Mouse (Mus musculus) ES-Bruce4 (cell line): ENCODE results near the gene 1190005I06Rik. TPM values are rescaled to one million over a fixed set of nuclear protein-coding genes. Genes with fewer than 3 reads are reported as not detected.
"Not testable (repeated sequence)": the region's sequence is repeated elsewhere in the genome, so short reads cannot be mapped to it uniquely, and the experiment has no call there.

Experiments used
- H3K27ac ChIP-seq: 2 replicates; pipeline ENCODE4 v1.5.1; 2012; ENCODE audit warnings: low read length, inconsistent platforms; ENCODE audit not compliant: insufficient read depth
- H3K27me3 ChIP-seq: 2 replicates; pipeline ENCODE4 v1.6.1; 2012; ENCODE audit warnings: mild to moderate bottlenecking, low read length, inconsistent platforms; ENCODE audit not compliant: control insufficient read depth, poor library complexity, insufficient read depth, severe bottlenecking
- H3K36me3 ChIP-seq: 2 replicates; pipeline ENCODE4 v1.6.1; 2012; ENCODE audit warnings: inconsistent platforms, mild to moderate bottlenecking, low read length, moderate library complexity; ENCODE audit not compliant: control insufficient read depth, poor library complexity, insufficient read depth, severe bottlenecking
- H3K4me1 ChIP-seq: one replicate; pipeline ENCODE4 v1.8.1; 2011; ENCODE audit warnings: low read length; ENCODE audit not compliant: control insufficient read depth, insufficient read depth
- H3K4me3 ChIP-seq: 2 replicates; pipeline ENCODE4 v1.5.1; 2011; ENCODE audit warnings: low read depth, mild to moderate bottlenecking, low read length
- H3K9ac ChIP-seq: 2 replicates; pipeline ENCODE4 v1.6.1; 2012; ENCODE audit warnings: low read depth, mild to moderate bottlenecking, inconsistent platforms; ENCODE audit not compliant: poor library complexity, severe bottlenecking
- H3K9me3 ChIP-seq: replicated peaks from 2 replicates; pipeline ENCODE4 v1.6.1; 2012; ENCODE audit warnings: mild to moderate bottlenecking, low read length, inconsistent platforms; ENCODE audit not compliant: control insufficient read depth, poor library complexity, insufficient read depth, severe bottlenecking
- CTCF ChIP-seq: IDR thresholded peaks from one replicate; pipeline ENCODE4 v1.8.1; 2011; ENCODE audit warnings: low read depth, low read length
- EP300 ChIP-seq: IDR thresholded peaks from 2 replicates; pipeline ENCODE4 v1.6.1; 2011; ENCODE audit warnings: low read depth, low read length; ENCODE audit not compliant: insufficient read depth
- POLR2A ChIP-seq: IDR thresholded peaks from one replicate; pipeline ENCODE4 v1.8.1; 2011; ENCODE audit warnings: low read length; ENCODE audit not compliant: insufficient read depth
- polyA plus RNA-seq: library from polyadenylated mRNA; stranded (reverse); fragments of >200 nt; gene quantifications from 2 replicates; pipeline ENCODE4 v1.2.4, GENCODE M21; 2011; ENCODE audit warnings: low read depth; ENCODE audit not compliant: missing spikeins, insufficient read depth, insufficient read length

Gene 1190005I06Rik
- polyA plus RNA-seq, 1 experiment = 12.4 TPM

DNA sequence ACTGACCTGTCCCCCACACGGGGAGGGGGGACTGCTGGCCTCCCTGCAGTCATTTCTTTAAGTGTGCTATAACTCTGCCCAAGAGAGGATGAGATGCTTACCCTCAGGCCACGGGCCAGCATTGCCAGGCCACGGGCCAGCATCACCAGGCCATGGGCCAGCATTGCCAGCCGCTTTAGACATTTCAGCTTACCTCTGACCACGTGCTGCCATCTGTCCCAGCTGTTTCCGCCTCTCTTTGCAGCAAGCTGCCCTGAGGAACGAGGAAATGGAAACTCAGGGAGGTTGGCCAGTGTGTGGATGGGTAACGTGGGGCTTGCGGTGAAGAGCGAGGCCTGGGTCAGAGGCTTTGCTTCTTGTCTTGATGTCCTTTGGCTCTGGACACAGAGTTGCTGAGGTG, 33.7 kb upstream of the 1190005I06Rik start:
- TF ChIP-seq POLR2A (no peak), EP300 (no peak), CTCF (no peak)
- Histone ChIP-seq H3K9me3 (no peaks in the 10 kb centered on the region), H3K27ac (no peak overlapping the region), H3K4me3 (no peak overlapping the region), H3K9ac (no peak overlapping the region), H3K27me3 (no peaks in the 10 kb centered on the region), H3K4me1 (no peaks in the 10 kb centered on the region), H3K36me3 (no peaks in the 10 kb centered on the region)

DNA sequence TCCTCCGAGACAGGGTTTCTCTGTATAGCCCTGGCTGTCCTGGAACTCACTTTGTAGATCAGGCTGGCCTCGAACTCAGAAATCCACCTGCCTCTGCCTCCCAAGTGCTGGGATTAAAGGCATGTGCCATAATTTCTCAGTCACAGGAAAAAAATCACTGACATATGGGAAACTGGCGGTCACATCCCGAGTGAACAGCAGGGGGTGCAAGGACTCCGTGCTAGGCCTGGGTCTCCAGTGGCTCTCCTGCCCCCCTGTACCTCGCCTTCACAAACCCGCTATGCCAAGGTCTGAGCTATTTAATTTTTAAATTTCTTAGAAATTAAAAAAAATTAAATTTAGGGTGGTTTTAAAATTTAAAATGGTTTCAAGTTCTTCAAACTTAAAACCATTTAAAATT, 33.0 kb upstream of the 1190005I06Rik start:
- H3K4me3 ChIP-seq, H3K36me3 ChIP-seq, H3K9me3 ChIP-seq, H3K27me3 ChIP-seq, H3K27ac ChIP-seq, H3K9ac ChIP-seq, H3K4me1 ChIP-seq: not testable (repeated sequence)
- peak; percentile 56 for TF ChIP-seq CTCF

DNA sequence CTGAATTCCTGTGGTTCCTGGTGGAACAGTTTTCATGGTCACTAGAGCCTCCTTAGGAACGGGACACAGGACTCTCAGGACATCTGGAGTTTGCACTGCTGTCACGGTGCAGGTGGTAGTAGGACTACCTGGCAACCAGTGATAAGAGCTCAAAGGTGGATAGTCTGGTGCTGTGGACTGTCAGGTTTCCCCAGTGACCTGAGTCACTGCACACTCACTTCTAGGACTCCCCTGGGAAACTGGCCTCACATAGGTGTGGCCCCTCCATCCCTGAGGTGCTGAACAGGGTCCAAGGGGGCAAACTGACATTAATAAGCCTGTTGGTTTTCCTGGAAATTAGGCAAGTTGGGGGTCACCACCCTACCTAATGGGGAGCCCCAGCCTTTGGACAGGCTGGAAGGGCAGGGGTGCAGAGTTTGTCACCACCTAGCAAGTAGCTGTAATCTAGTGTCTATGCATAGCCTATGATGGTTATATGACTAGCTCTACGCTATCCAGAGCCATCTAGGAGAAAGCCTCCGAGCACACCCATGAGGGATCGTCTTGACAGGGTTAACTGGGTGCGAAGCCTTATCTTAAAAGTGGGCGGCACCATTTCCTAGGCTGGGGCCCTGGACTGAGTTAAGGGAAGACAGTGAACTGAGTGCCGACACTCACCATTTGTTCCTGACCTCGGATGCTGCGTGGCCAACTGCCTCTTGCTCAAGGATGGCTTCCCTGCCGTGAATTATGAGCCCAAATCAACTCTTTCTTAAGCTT, 32.4 kb upstream of the 1190005I06Rik start:
- Histone ChIP-seq H3K9me3 (no peaks in the 10 kb centered on the region), H3K9ac (no peak overlapping the region), H3K4me1 (no peaks in the 10 kb centered on the region), H3K36me3 (no peaks in the 10 kb centered on the region), H3K27ac (no peak overlapping the region), H3K27me3 (no peaks in the 10 kb centered on the region), H3K4me3 (no peak overlapping the region)
- TF ChIP-seq POLR2A (no peak), CTCF (no peak), EP300 (no peak)

DNA sequence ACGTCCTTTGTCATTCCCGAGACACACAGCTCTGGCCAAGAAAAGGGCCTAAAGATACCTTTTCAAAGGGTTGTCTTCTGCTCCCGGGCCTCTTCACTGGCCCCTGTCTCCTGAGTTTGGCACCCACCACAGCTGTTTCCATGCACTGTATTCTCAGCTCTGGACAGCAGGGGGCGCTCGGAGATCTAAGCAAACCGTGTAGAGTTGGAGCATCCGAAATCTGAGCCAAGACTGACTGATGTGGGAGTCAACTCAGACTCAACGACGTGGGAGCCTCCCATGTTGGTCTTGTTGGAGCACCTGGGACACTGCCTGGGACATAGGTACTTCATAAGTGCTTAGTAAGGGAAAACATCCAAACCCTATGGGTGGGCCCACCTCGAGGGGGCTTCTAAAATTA, 31.0 kb upstream of the 1190005I06Rik start:
- no peak overlapping the region for H3K9ac ChIP-seq
- H3K9me3 ChIP-seq = no peaks in the 10 kb centered on the region
- no peaks in the 10 kb centered on the region for H3K4me1 ChIP-seq
- peaks cover 8% of the 10 kb centered on the region for H3K36me3 ChIP-seq
- no peaks in the 10 kb centered on the region for H3K27me3 ChIP-seq
- H3K27ac ChIP-seq = no peak overlapping the region
- no peak overlapping the region for H3K4me3 ChIP-seq
- peak; percentile 91 for TF ChIP-seq CTCF
- TF ChIP-seq EP300 = no peak
- TF ChIP-seq POLR2A = no peak

DNA sequence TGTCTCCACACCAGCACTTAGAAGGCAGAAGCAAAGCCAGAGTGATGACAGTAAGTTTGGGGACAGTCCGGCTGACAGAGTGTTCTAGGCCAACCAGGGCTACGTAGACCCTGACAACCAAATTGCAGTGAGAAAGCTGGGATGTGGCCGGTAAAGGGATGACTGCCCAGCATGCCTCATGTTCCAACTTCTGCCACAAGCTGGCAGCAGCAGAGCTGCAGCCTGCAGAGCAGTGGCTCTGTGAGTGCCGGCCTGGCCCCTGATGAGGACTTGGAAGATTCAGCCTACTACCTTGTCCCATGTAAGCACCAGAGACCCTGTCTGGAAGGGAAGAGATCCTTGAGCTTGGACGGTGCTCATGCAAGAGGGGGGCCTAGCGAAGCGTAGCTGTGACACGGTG, 28.3 kb upstream of the 1190005I06Rik start:
- TF ChIP-seq EP300 (no peak), CTCF (peak; percentile 3)
- no peaks in the 10 kb centered on the region for H3K9me3 ChIP-seq
- H3K27ac ChIP-seq = no peak overlapping the region
- H3K4me1 ChIP-seq = peaks cover 2% of the 10 kb centered on the region
- H3K36me3 ChIP-seq = peaks cover 28% of the 10 kb centered on the region
- H3K4me3 ChIP-seq = no peak overlapping the region
- H3K9ac ChIP-seq = no peak overlapping the region
- H3K27me3 ChIP-seq = no peaks in the 10 kb centered on the region

DNA sequence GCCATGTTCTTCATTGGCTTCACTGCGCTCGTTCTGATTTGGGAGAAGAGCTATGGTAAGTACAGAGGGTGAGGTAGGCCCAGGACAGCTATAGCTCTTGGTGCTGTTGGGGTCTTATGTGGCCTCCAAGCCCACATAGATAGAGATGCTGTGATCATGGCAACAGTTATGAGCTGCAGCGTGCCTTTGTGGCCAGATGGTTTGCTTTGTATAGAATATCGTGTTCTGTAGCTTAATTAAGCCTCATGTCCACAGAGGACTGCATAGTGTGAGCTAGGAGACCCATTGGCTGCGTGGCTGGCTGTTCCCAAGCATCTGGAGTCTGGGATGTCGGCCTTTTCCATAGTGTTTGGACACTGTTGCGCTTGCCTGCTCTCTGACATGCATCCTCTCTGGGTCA, 25.9 kb upstream of the 1190005I06Rik start:
- Histone ChIP-seq H3K36me3 (peaks cover 42% of the 10 kb centered on the region), H3K9ac (no peak overlapping the region), H3K4me3 (no peak overlapping the region), H3K27ac (no peak overlapping the region), H3K9me3 (no peaks in the 10 kb centered on the region), H3K27me3 (no peaks in the 10 kb centered on the region), H3K4me1 (peaks cover 6% of the 10 kb centered on the region)
- TF ChIP-seq EP300 = no peak
- no peak for TF ChIP-seq POLR2A
- no peak for TF ChIP-seq CTCF
